Mouse (Mus musculus) lung, postnatal 0 days (tissue): ENCODE results near the gene Rsph6a.

ENCODE experiments used
- CTCF ChIP-seq: IDR thresholded peaks from 2 replicates; pipeline ENCODE4 v1.5.1; 2016; ENCODE audit warnings: antibody characterized with exemption, mild to moderate bottlenecking
- EP300 ChIP-seq: IDR thresholded peaks from 2 replicates; pipeline ENCODE4 v1.6.1; 2016; ENCODE audit warnings: antibody characterized with exemption, mild to moderate bottlenecking, control low read depth

DNA sequence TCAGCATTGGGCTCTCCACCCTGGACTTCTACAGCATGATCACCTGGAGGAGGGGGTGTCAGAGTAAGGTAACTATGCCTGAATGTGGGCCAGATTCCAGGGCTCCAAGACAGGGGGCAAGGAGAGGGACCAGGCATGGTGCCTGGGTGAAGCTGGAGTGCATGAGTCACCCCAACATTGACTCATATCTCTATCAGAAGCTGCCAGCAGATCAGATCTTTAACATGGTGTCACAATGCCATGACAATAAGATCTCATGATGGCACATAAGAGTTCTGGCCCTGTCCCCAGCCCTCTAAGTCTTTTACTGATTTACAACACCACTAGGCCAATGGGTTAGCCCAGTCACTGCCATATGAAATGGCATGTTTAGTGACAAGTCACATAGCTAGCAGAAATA, 49.3 kb downstream of the Rsph6a start:
- TF ChIP-seq CTCF (no peak), EP300 (no peak)
